Mouse (Mus musculus) forebrain, embryonic 14.5 days (tissue): Measurements from ENCODE around the gene Sema4d. TPM values are rescaled to one million over a fixed set of nuclear protein-coding genes. Genes with fewer than 3 reads are reported as not detected.

Experiments
- ATAC-seq: fragments of 200-750 bp; cut with Nextera tagmentation; 2 replicates; pipeline ENCODE4 v1.8.0; 2017; ENCODE audit warnings: mild to moderate bottlenecking, moderate library complexity
- DNase-seq: peaks from one replicate; pipeline ENCODE4 v3.0.0-alpha.2; 2015; ENCODE audit warnings: low spot score
- H3K27ac ChIP-seq: fragments of 300-500 bp; sonication (generic); 2 replicates; pipeline ENCODE4 v1.5.1; 2014; ENCODE audit warnings: low read depth, mild to moderate bottlenecking, control low read depth, low read length, moderate library complexity
- H3K27me3 ChIP-seq: fragments of 300-500 bp; sonication (generic); replicated peaks from 2 replicates; pipeline ENCODE4 v1.6.1; 2014; ENCODE audit warnings: low read length, control low read depth, mixed read lengths; ENCODE audit not compliant: control insufficient read depth, insufficient read depth
- H3K36me3 ChIP-seq: fragments of 300-500 bp; sonication (generic); 2 replicates; pipeline ENCODE4 v1.6.1; 2014; ENCODE audit warnings: low read length, control low read depth; ENCODE audit not compliant: control insufficient read depth, insufficient read depth
- H3K4me1 ChIP-seq: fragments of 300-500 bp; sonication (generic); 2 replicates; pipeline ENCODE4 v1.6.1; 2014; ENCODE audit warnings: antibody characterized with exemption, low read length, control low read depth; ENCODE audit not compliant: control insufficient read depth, insufficient read depth
- H3K4me2 ChIP-seq: fragments of 300-500 bp; sonication (generic); 2 replicates; pipeline ENCODE4 v1.6.1; 2014; ENCODE audit warnings: mild to moderate bottlenecking, control low read depth, low read length
- H3K4me3 ChIP-seq: fragments of 300-500 bp; sonication (generic); 2 replicates; pipeline ENCODE4 v1.5.1; 2014; ENCODE audit warnings: low read depth, low read length, control low read depth
- H3K9ac ChIP-seq: fragments of 300-500 bp; sonication (generic); 2 replicates; pipeline ENCODE4 v1.6.1; 2014; ENCODE audit warnings: mild to moderate bottlenecking, low read length, control low read depth, moderate library complexity
- H3K9me3 ChIP-seq: fragments of 300-500 bp; sonication (generic); replicated peaks from 2 replicates; pipeline ENCODE4 v1.6.1; 2016; ENCODE audit warnings: low read length, control low read depth, mixed read lengths; ENCODE audit not compliant: control insufficient read depth
- WGBS: fragments of 180-500 bp; shearing (Covaris S2); extraction: QIAGEN DNeasy Blood & Tissue Kit; methylation state at CpG from one replicate; pipeline ENCODE4 v1.1.7; 2014; 5-methylcytosine and 5-hydroxymethylcytosine counted together
- polyA plus RNA-seq: library from polyadenylated mRNA; unstranded; fragments of >200 nt; fragmentation: Nextera tagmentation; extraction: Ambion mirVana; gene quantifications from 2 replicates; pipeline ENCODE4 v1.2.1, GENCODE M21; 2014

Gene Sema4d
- polyA plus RNA-seq, 1 experiment from 2014 or later: 12.7 TPM

GRCm38 (mm10) chr13:51754559-51755126 is 38.9 kb downstream of the Sema4d start:
- ATAC-seq: no peak
- WGBS: 78% methylated on average over 13 of the region's 13 CpGs
- H3K4me2 ChIP-seq: no peak overlapping the region
- peaks cover 12% of the 10 kb centered on the region; the same call in 1 of the 2 replicates for H3K4me1 ChIP-seq
- no peak overlapping the region for H3K9ac ChIP-seq
- H3K9me3 ChIP-seq: no peaks in the 10 kb centered on the region
- no peak overlapping the region for H3K4me3 ChIP-seq
- no peaks in the 10 kb centered on the region for H3K27me3 ChIP-seq
- no peaks in the 10 kb centered on the region for H3K36me3 ChIP-seq
- H3K27ac ChIP-seq: no peak overlapping the region
- DNase-seq: no peak

- no peak for DNase-seq
- H3K4me3 ChIP-seq: no peak overlapping the region
- H3K36me3 ChIP-seq: no peaks in the 10 kb centered on the region
- H3K27ac ChIP-seq: no peak overlapping the region
- no peak overlapping the region for H3K9ac ChIP-seq
- 38% methylated on average over 5 of the region's 5 CpGs for WGBS
- H3K4me1 ChIP-seq: peaks cover 12% of the 10 kb centered on the region; the same call in 1 of the 2 replicates
- H3K27me3 ChIP-seq: no peaks in the 10 kb centered on the region
- no peaks in the 10 kb centered on the region for H3K9me3 ChIP-seq
- H3K4me2 ChIP-seq: no peak overlapping the region
- ATAC-seq: 0 out of 2 replicates have a peak, but pooled peaks have one; percentile 18
Measured at GRCm38 (mm10) chr13:51753802-51754444, 39.6 kb downstream of the Sema4d start.

GRCm38 (mm10) chr13:51753168-51753465 is 40.4 kb downstream of the Sema4d start:
- Histone ChIP-seq H3K4me1 (peaks cover 12% of the 10 kb centered on the region; the same call in 1 of the 2 replicates), H3K4me3 (no peak overlapping the region), H3K9me3 (no peaks in the 10 kb centered on the region), H3K27me3 (no peaks in the 10 kb centered on the region), H3K9ac (no peak overlapping the region), H3K36me3 (no peaks in the 10 kb centered on the region), H3K4me2 (no peak overlapping the region), H3K27ac (0 out of 2 replicates have a peak overlapping the region, but pooled peaks have one; percentile 24)
- ATAC-seq: 0 out of 2 replicates have a peak, but pooled peaks have one; percentile 27
- WGBS: 22% methylated on average over 6 of the region's 6 CpGs
- DNase-seq: no peak

GRCm38 (mm10) chr13:51752346-51753167 is 41.0 kb downstream of the Sema4d start:
- ATAC-seq: peak; percentile 7; the same call in 1 of the 2 replicates

GRCm38 (mm10) chr13:51749578-51750345 is 43.8 kb downstream of the Sema4d start:
- 88% methylated on average over 14 of the region's 14 CpGs for WGBS
- no peak for DNase-seq
- H3K4me2 ChIP-seq: no peak overlapping the region
- no peak overlapping the region for H3K27ac ChIP-seq
- ATAC-seq: no peak
- no peaks in the 10 kb centered on the region for H3K27me3 ChIP-seq
- no peak overlapping the region for H3K9ac ChIP-seq
- no peaks in the 10 kb centered on the region for H3K36me3 ChIP-seq
- no peak overlapping the region for H3K4me3 ChIP-seq
- peaks cover 12% of the 10 kb centered on the region; the same call in 1 of the 2 replicates for H3K4me1 ChIP-seq
- H3K9me3 ChIP-seq: no peaks in the 10 kb centered on the region

More at GRCm38 (mm10) chr13:51752346-51753167, 41.0 kb downstream of the Sema4d start:
- Histone ChIP-seq H3K4me3 (no peak overlapping the region), H3K27ac (peak overlapping the region; percentile 24; the same call in 1 of the 2 replicates), H3K9ac (peak overlapping the region; percentile 29; the same call in 1 of the 2 replicates), H3K4me2 (no peak overlapping the region), H3K4me1 (peaks cover 12% of the 10 kb centered on the region; the same call in 1 of the 2 replicates), H3K9me3 (no peaks in the 10 kb centered on the region), H3K27me3 (no peaks in the 10 kb centered on the region), H3K36me3 (no peaks in the 10 kb centered on the region)
- 49% methylated on average over 15 of the region's 15 CpGs for WGBS
- DNase-seq: no peak

- ATAC-seq: peak; percentile 19; the same call in 1 of the 2 replicates
- no peak overlapping the region for H3K27ac ChIP-seq
- DNase-seq: no peak
Measured at GRCm38 (mm10) chr13:51748009-51748552, 45.5 kb downstream of the Sema4d start.

GRCm38 (mm10) chr13:51747069-51747468 is 46.5 kb downstream of the Sema4d start:
- Histone ChIP-seq H3K9me3 (no peaks in the 10 kb centered on the region), H3K4me1 (no peaks in the 10 kb centered on the region), H3K27me3 (no peaks in the 10 kb centered on the region), H3K9ac (no peak overlapping the region), H3K4me3 (no peak overlapping the region), H3K4me2 (no peak overlapping the region), H3K27ac (no peak overlapping the region), H3K36me3 (no peaks in the 10 kb centered on the region)
- ATAC-seq (no peak), DNase-seq (no peak)
- 64% methylated on average over 7 of the region's 7 CpGs for WGBS

More at GRCm38 (mm10) chr13:51748009-51748552, 45.5 kb downstream of the Sema4d start:
- no peaks in the 10 kb centered on the region for H3K9me3 ChIP-seq
- no peak overlapping the region for H3K9ac ChIP-seq
- peaks cover 5% of the 10 kb centered on the region; the same call in 1 of the 2 replicates for H3K4me1 ChIP-seq
- no peak overlapping the region for H3K4me3 ChIP-seq
- no peak overlapping the region for H3K4me2 ChIP-seq
- no peaks in the 10 kb centered on the region for H3K27me3 ChIP-seq
- 71% methylated on average over 12 of the region's 12 CpGs for WGBS
- H3K36me3 ChIP-seq: no peaks in the 10 kb centered on the region

- Histone ChIP-seq H3K4me1 (no peaks in the 10 kb centered on the region), H3K36me3 (no peaks in the 10 kb centered on the region), H3K27me3 (no peaks in the 10 kb centered on the region), H3K9ac (no peak overlapping the region), H3K27ac (no peak overlapping the region), H3K9me3 (no peaks in the 10 kb centered on the region), H3K4me3 (no peak overlapping the region), H3K4me2 (no peak overlapping the region)
- DNase-seq: no peak
- no peak for ATAC-seq
- 81% methylated on average over 5 of the region's 5 CpGs for WGBS
Measured at GRCm38 (mm10) chr13:51745862-51746261, 47.7 kb downstream of the Sema4d start.
